Mouse (Mus musculus) brain, embryonic 14.5 days (tissue): Measurements from ENCODE around the gene Fkbp14.

Experiments
- CTCF ChIP-seq: fragments of 200-500 bp; IDR thresholded peaks from 2 replicates; pipeline ENCODE4 v1.5.1; 2012; ENCODE audit warnings: inconsistent platforms, mild to moderate bottlenecking, moderate library complexity, borderline replicate concordance; ENCODE audit not compliant: insufficient read depth, insufficient read length; ENCODE audit errors: extremely low read depth
- POLR2A ChIP-seq: fragments of 200-500 bp; IDR thresholded peaks from 2 replicates; pipeline ENCODE4 v1.6.1; 2012; ENCODE audit warnings: mild to moderate bottlenecking, inconsistent platforms, borderline replicate concordance; ENCODE audit not compliant: poor library complexity, insufficient read depth, insufficient read length, severe bottlenecking; ENCODE audit errors: extremely low read depth

- TF ChIP-seq CTCF (no peak), POLR2A (no peak)
These were observed 31.3 kb upstream of the Fkbp14 start for GRCm38 (mm10) chr6:54628381-54628780.
